Mouse (Mus musculus): ENCODE measurements around the gene BC052040. TPM values are rescaled to one million over a fixed set of nuclear protein-coding genes. Genes with fewer than 3 reads are reported as not detected.

BC052040 gene
- total RNA-seq, 2 experiments from 2014 or later, result 2.9 to 4.0 TPM

DNA sequence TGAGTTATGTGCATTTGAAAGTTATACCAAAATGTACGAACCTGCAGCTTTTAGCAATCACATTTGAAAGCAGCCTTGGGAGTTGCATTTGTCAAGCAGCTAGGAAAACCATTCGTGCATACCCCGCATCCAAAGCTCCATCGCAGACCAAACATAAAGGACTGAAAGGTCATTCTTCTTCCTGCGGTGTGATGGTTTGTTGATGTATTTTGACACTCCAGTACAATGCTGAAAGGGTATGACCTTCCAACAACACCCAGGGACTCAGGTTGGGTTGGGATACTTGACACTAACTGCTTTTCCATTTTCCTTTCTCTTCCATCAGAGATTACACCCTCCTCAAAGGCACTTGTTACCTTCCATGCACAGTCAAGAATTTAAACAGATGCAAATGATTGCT, 121.1 kb downstream of the BC052040 start:
- DNase-seq, result no peak

DNA sequence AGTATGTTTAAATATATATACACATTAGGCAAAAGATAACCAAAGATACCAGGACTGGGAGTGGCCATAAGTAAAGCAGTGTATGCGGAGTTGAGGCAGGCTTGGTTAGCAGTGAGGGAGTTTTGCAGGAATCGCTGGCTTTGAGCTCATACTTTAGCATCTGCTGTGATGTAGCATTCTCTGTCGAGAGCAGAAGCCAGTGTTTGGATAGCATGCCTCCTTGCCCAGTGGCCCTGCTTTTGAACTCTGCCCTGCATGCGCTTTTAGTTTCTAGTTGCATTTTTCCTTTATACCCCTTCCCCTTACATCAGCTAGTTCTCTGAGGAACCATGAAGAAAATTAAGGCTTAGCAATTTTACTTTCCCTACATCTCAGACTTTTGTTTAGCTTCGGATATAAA, 136.0 kb downstream of the BC052040 start:
- no peak for DNase-seq

DNA sequence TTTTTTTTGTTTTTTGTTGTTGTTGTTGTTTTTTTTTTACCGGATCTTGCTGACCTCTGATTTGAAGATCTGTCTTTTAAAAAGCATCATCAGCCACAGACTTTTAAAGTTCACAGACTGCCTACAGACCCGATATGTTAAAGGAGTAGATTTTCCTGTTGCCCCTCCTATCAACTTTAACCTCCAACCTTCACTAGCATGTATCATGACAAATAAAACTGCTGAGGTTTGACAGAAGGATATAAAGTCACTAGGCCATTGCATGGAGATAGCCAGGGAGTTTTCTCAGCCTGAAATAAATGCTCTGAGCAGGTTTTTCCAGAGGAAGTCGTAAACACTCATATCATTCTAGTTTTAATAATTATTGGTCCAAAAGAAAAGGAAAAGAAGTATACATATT, 136.5 kb downstream of the BC052040 start:
- no peak for DNase-seq

DNA sequence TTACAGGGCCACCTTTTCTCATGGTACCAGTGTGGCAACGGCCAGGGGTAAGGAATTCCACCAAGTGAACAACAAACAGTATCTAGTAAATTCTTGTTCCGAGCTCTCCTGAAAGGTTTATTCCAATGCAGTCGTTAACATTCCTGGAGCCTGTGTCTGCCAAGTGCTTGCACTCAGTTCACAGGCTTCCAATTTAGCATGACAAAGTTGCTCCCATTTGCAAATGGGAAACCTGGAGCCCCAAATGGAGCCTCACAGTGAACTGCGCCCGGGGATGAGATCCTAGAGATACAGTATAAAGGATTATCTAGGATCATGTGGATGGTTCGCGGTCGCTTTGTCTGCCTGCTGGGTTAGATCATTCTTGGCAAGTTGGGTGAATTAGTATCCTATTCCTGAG, 141.9 kb downstream of the BC052040 start:
- DNase-seq, result no peak

DNA sequence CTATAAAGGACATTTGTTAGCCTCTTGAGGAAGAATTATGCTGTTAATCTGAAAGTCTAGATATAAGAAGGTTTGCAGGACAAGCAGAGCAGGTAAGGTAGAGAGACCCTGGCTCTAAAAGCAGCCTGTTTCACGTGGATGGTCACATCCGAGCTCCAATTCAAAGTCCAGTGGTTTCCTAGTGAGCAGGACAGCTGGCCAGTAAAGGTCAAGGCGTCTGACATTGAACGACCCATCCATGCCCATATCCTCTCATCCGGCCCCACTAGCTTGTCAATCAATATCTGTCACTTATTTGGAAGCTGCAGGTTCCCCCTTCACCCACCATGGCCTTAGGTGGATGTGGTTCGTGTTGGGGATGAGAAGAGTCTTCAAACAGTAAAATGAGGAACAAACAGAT, 142.7 kb downstream of the BC052040 start:
- no peak for DNase-seq

DNA sequence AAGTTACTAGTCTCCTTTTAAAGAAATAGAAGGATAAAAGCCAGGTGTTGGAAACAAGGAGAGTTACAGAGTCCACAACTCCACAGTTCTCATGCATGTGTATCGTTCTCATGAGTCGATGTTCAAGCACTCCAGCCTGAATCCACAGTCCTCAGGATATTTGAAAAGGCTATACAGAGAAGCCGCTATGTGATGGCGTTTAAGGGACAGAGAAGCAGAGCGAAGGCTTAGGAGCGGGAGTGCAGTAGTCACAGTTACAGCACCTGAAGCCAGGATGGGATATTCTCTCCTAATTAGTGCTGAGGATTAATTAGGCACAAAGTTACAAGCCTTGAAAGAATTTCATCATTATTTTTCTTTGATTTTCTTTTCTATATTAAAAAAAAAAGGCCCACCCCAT, 143.2 kb downstream of the BC052040 start:
- no peak for DNase-seq

DNA sequence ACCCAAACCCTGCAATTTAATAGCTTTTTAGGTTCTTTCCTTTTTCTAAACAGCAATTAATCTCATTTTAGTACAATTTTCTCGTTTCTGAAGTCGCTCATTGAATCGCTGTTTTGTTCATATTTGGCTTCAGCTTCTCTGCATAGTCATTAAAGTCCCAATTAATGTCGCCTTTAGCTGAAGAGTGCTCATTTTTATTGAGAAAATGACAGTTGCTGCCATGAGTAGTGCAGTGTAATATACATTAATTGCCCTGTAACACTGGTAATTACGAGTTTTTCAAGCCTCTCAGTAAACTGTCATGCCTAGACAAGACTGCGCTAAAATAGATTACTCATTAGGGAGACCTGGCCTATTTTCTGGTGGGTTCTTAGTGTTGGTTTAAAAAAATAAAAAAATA, 144.0 kb downstream of the BC052040 start:
- DNase-seq, result no peak

DNA sequence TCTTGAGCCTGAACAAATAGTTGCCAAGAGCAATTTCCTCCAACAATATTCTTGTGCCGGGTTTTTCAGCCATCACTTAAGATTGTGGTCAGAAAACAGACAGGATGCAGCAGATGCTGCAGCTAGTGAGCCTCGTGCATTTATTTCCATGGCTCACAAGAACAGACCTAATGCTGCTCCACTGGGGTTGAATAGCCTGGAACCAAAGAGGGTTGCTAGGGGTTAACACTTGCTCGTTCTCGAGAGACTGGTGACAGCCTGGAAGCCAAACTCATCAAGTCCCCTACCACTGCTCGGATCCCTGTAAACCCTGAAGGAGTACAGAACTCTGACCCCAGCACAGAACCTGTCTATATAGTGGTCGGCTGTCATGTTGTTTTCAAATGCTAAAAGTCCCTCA, 144.4 kb downstream of the BC052040 start:
- DNase-seq, result no peak

DNA sequence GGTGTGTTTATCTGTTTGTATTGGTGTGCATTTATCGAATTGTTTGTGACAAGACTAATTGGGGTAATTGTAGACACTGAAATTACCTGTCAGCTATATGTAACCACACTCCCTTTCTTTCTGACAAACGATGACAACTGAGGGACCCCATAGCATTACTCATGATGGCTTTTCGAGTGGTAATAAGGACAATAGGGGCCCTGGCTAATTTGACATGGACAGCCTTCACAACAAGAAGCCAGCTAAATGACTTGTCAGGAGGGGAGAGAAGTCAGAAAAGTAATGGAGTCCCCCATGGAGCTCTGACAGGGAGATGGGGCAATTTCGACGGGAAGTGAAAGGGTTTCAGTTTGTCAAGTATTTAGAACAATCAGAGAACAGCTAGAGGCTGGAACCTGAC, 145.3 kb downstream of the BC052040 start:
- DNase-seq, result no peak

DNA sequence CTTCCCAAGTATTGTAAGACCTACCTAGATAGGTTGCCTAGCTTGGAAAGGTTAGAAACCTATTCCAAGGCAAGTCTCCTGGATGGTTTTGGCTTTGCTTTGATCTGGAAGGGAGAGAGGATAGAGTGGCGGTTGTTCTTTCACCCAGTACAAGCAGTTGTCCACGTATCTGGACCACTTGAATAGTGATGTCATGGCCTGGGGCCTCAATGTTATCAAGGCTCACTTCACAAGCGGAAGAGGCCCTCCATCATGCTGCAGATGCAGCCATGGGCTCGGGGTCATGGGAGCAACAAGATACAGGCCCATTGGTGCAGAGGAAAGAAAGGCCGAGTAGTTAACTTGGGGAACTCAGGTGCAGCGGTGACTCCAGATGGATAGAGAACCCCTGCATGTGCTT, 147.1 kb downstream of the BC052040 start:
- DNase-seq, result no peak

DNA sequence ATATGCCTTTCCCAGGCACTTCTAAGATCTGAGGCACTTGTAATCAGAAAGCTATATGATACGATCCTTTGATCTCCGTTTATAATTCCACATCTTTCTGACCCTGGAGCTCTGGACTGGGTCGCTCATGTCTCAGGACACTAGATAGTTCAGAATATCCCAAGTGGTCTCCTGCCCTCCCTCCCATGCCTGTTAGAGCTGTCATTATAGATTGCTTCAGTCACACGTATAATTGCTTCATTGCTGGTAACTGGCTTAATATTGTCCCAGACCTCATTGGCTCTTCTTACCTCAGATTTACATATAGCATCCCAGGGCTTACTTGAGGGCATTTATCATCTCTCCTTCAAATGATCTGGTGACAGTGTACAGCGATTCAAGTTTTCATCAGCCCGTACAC, 149.0 kb downstream of the BC052040 start:
- no peak for DNase-seq

DNA sequence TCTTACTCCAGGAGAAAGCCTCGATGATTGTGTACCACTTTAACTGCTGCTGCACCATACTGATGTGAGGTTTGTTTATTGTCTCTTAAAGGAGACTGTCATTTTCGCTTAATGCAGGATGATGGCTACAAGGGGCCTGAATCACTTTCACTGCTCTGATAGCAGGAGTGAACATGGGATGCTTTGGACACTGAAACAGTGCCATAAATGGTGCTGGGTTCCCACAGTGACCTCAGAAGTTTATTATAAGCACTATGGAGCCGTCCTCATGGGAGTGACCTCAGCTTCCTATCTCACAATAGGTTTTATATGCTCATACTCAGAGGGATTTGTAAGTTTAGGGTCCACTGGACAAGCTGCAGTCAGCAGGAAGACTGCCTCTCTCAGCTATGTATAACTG, 149.7 kb downstream of the BC052040 start:
- no peak for DNase-seq

DNA sequence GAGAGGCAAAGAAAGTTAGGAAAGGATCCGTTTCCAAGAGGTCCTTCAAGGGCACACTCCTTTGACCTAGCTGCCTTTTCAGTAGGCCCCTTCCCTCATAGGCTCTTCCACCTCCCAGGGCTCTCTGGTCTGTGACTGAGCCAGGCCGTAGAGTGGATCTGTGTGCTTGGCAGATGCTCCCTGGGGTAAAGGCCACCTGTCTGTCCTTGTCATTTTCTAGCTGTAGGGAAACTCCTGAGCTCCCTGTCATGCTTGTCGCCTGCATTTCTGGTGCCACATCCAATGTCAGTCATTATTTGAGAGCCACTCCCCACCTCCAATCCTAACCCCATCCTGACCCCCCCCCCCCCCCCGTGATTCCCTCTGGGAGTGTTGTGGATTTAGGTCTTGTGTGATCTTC, 151.1 kb downstream of the BC052040 start:
- no peak for DNase-seq

DNA sequence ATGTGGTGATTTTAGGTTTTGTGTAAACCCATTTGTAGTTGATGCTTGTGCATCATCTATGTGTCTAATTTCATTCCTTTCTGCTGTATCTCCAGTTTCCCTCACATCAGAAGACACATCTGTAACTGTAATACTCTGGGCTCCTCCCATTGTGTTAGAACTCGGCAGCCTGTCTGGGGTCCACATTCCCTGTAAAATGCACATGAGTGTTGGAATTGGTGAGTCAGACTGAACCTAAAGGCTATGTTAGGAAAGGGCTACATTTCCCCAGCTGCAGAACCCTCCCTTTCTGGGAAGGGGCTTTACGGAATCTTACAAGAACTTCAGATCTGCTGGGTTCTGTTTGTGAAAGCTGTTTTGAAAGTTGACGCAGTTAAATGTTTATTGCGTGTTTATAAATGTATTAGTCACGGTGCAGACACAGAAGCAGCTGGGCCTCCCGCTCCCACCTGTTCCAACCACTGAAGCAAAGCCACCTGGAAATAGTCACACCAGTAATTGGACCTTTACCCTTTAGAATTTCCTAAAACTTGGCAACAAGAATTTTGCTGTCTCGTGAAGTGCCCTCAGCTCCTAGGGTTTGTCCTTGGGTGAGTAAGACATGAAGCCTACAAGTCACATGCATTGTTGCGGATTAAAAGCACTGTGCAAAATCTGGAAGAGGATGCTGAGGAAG, 151.6 kb downstream of the BC052040 start:
- peak; percentile 9 to 13 for DNase-seq

DNA sequence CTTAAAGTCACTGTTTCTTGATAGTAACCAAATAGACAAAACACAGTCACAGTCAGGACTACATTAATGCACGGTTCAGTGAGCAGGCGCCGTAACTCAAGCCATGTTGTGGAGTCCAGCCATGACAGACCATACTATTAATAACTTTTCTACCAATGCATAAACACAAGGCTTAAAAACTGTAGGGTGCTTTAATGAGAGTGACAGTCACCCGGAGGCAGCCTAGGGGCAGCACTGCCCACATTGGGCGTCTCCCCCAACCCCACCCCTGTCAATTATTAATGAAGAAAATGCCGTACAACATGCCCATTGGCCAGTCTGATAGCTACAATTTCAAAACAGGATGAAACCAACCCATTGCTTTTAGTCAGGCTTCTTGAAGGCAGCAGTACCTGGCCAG, 153.3 kb downstream of the BC052040 start:
- DNase-seq, result no peak

DNA sequence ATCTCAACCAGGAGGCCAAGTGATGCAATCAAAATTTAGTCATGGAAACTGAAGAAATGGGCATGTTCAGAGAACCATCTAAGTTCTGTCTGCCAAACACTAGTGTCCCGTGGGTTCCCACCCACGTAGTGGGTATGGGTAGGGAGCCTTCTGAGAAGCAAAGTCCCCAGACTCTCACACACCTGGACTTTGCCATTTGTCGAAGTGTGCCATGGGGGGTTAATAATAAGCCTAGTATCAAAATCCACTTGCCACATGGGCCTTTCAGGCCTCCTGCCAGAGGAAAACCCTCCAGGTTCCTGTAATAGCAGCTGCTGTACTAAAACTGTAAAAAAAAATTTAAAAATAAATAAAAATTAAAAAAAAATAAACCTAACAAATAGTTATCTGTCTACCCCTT, 154.9 kb downstream of the BC052040 start:
- no peak for DNase-seq

DNA sequence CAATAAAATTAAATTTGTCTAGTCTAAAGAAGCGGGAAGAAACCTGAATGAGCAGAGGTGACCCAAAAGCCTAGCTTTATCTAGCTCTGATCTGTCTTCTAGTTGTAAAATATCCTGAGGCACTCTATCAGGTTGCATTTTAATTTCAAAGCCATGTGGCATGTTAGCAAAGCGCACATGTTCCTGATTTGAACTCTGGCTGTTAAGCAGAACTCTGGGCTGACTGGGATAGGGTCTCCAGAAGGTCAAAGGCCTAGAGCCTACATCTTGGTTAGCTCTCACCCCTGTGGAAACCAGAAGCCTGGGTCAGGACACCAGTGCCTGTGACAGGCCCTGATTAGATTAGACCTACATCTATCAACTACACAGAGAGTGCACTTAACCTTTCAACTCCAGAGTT, 156.4 kb downstream of the BC052040 start:
- DNase-seq, result no peak

DNA sequence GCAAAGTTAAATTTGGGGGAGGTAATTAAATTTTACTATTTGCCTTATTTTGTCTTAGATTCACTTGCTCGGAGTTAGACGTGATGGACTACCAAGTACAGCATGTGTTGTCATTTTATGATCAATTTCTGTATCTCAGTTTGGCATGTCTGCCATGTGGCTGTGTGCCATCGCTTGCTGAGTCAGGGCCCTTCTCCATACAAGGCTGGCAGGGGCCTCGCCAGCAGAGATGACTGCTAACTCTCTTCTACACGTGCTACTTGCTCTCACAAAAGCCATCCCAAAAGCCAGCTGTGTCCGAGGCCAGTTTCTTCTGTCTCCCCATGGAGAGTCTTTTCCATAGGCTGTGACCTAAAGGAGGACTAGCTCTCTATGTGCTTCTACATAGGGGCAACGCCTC, 160.5 kb downstream of the BC052040 start:
- DNase-seq, result peak; percentile 91 to 93

DNA sequence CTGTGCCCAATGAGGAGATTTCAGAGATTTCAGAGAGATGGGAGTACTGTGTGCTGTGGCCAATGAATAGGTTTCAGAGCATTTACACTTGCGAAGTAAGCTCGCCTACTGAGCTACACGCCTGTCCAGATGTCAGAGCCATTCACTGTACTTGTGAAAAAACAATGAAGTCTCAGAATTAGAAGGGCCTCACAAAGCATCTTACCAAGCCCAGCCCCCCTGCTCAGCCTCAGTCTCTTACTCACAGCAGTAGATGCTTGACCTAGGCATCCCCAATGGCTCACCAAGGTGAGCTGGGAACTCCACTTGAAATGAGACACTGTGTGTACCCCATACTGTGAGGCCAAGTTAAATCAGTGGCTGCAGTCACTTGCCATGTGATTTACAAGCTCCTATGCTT, 166.1 kb downstream of the BC052040 start:
- DNase-seq, result no peak

DNA sequence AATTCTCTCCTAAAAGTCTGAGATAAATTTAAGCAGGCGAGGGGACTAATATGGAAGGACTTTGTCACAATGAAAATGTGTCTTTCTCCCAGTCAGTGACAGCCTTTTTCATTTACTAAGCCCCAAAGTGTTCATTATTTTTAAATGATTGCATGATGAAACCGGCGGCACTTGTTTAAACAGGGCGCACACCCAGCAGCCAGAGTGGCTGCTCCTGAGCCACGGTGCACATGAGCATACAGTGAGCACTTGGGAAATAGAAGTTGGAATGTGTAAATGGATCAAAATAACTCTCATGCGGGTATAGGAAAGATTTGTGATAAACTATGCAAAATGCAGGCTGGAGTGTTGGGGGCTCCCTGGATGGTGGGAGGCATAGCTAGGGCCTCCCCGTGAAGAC, 169.7 kb downstream of the BC052040 start:
- no peak for DNase-seq

DNA sequence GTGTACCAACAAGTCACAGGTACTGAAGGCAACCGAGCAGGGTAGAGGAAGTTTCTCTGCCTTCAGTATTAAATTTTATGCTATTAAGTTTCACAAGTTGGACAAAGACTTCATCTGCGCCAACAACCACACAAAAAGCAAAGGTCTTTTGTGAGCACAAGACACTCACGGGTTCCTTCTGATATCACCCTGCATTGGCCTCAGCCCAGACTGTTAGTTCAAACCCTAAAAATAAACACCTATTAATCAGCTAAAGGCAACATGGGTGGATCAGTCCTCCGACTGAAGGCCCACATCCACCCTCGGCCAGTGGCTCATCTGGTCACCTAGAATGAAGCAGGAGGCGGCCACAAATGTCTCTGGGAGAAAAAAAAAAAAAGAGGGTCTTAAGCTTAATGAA, 176.2 kb downstream of the BC052040 start:
- no peak for DNase-seq

DNA sequence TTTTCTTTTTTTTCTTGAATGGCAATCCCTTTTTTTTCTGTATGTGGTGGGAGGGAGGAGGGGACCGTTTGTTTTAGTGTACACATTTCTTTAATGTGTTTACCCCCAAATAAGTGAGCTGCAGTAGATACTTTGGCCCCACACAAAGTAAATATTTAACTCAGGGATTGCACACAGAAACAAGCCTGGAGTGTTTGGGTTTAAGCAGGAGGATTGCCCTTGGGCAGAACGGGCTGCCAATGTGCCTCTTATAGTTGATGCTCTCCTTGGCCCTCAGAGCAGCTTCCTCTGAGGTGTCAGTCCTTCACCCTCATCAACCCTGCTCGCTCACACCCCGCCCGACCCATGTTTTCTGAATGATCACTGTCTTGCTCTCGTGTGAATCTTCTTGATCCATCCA, 177.0 kb downstream of the BC052040 start:
- no peak for DNase-seq

DNA sequence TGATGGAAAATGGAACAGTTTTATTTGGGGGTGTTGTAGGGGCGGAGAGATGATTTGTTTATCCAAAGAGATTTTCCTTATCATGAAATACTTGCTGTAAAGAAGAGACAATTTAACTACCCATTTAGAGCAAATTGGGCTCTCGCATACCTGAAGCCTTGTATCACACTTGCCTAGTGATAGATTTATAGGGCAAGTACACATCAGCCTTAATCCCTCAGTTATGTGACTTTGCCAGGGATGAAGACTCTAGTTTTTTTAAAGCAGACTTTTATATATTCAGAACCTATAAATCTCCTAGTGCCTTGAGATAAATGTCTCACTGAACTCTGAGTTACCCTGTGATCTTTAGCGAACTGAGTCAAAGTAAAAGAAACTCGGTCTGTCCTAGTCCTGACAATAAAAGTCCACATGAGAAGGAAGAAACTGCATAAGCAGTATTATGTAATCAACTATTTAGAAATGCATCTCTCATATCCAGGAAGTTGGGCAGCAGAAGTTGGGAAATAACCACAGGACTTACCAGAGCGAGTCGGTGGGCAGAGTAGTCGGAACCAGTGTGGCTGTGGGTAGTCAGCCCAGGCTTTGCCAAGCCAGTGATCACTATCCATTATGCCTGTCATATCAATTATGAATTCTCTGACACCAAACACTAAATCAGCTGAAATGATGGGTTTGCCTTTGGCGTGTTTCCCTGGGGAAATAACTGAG, 183.2 kb downstream of the BC052040 start:
- DNase-seq, result no peak

DNA sequence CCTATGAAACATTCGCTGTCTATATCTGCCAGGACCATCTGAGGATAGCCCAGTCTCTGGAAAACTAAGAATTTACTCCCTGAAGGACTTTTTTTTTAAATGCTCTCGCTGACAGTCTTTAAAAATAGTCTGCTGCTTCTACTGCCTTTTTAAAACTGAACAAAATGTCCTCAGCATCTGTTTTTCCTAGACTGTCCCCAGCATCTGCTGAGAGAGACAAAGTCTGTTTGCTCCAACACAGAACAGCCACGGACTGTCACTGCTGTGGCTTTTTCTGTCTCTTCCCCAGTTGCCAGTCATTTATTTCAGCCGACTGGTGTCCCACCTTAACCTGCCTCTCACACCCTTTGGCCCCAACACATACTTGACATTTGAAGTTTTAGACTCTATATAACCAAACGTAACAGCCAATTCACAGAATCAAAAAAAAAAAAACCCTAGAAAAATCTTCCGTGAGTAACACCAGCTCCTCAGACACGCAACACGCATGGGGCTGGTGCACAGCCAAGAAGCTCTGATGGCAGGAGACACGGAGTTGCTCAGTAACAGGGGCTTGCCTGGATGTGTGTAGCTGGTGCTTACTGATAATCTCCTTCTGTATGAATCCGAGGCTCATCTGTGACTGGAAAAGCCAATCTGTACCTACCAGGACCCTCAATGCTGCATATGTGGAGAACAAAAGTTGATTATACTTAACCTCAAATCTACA, 188.2 kb downstream of the BC052040 start:
- DNase-seq, result no peak
